In the genomic region with DNA sequence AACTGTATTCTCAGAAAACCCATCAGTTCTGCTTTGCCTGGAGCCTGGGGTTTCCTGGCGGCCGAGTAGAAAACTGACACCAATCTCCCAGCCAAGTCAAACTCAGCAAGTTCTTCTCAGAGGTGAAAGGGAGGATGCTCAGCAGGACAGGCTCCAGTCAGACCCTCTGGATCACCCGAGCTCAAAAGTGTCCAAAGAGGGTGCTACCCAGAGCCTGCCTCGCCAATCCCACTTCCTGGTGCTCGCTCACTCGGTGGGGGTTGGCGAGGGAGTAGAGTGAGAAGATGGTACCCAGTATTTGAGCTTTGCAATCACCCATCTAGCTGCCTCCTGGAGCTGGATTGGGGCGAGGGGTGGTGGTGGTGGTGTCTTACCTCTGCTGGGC, we compare ENCODE assay signal across 10 mouse cellular contexts. TPM values are rescaled to one million over a fixed set of nuclear protein-coding genes. Genes with fewer than 3 reads are reported as not detected.
DNase-seq lines count a peak whose midpoint lies in the region; ATAC-seq and TF ChIP-seq lines count a peak whose summit lies in the region.
"Had no signal": no experiment of that assay in that cellular context is flagged by ENCODE, and none has a peak within 500 bp of the region (broad histone marks: within the 10 kb centered on the region; RNA-seq: fewer than 3 reads in every experiment).

No protein-coding gene starts in this region.

- no peaks in the 10 kb centered on the region for H3K79me2 ChIP-seq in C2C12 (ENCODE audit: control insufficient read depth, insufficient read depth)

- no peaks in the 10 kb centered on the region for H3K9me3 ChIP-seq in embryonic facial prominence, embryonic 10.5 days
- H3K9me3 ChIP-seq in liver, embryonic 16.5 days (replicated peaks; ENCODE audit: control insufficient read depth, low read length) = no peaks in the 10 kb centered on the region
- H3K9me3 ChIP-seq in forebrain, embryonic 15.5 days = no peaks in the 10 kb centered on the region
- H3K9me3 ChIP-seq: midbrain, embryonic 15.5 days had no signal

- H3K9ac ChIP-seq in liver, embryonic 16.5 days (ENCODE audit: low read depth, low read length) = no peak overlapping the region
- H3K9ac ChIP-seq in forebrain, embryonic 15.5 days (replicated peaks) = no peak overlapping the region
- H3K9ac ChIP-seq: midbrain, embryonic 15.5 days had no signal

- WGBS in kidney, adult 2 months = 43% methylated on average over 8 of the region's 8 CpGs
- WGBS in embryonic facial prominence, embryonic 10.5 days = 34% methylated on average over 8 of the region's 8 CpGs
- WGBS in liver, embryonic 16.5 days (ENCODE audit: insufficient replicate concordance) = 12% methylated on average over 8 of the region's 8 CpGs
- 41% methylated on average over 8 of the region's 8 CpGs for WGBS in forebrain, embryonic 15.5 days

- H3K79me3 ChIP-seq in C2C12 (ENCODE audit: low read depth) = no peaks in the 10 kb centered on the region

- no peak for TF ChIP-seq POLR2A in kidney, adult 2 months (IDR thresholded peaks at IDR 0.05; ENCODE audit: low read depth, low read length)

- no peak for ATAC-seq in liver, embryonic 16.5 days (ENCODE audit: low read depth)
- ATAC-seq in cerebellum, adult (ENCODE audit: insufficient number of reproducible peaks, low FRiP score, low TSS enrichment) = no peak
- ATAC-seq in forebrain, embryonic 15.5 days (replicated peaks) = no peak
- ATAC-seq: midbrain, embryonic 15.5 days had no signal

- H3K36me3 ChIP-seq in kidney, adult 2 months (ENCODE audit: control insufficient read depth, insufficient read depth, low read length) = no peaks in the 10 kb centered on the region
- no peaks in the 10 kb centered on the region for H3K36me3 ChIP-seq in C2C12 (ENCODE audit: control insufficient read depth, insufficient read depth)
- no peaks in the 10 kb centered on the region for H3K36me3 ChIP-seq in embryonic facial prominence, embryonic 10.5 days (replicated peaks)
- no peaks in the 10 kb centered on the region for H3K36me3 ChIP-seq in liver, embryonic 16.5 days (ENCODE audit: control insufficient read depth, insufficient read depth)
- no peaks in the 10 kb centered on the region for H3K36me3 ChIP-seq in forebrain, embryonic 15.5 days
- H3K36me3 ChIP-seq: midbrain, embryonic 15.5 days had no signal

- no peak for DNase-seq in kidney, adult 2 months
- no peak for DNase-seq in kidney, adult 11 months
- DNase-seq in embryonic facial prominence, embryonic 10.5 days (ENCODE audit: low spot score) = no peak
- no peak for DNase-seq in natural killer cell, adult 2 months (ENCODE audit: low spot score in 2 of 2)
- DNase-seq: cerebellum, adult 8-10 months had no signal

- no peak overlapping the region for H3K4me2 ChIP-seq in liver, embryonic 16.5 days (ENCODE audit: low read depth, low read length)
- H3K4me2 ChIP-seq in forebrain, embryonic 15.5 days (replicated peaks) = no peak overlapping the region

- no peak overlapping the region for H3K27ac ChIP-seq in kidney, adult 2 months (ENCODE audit: insufficient read depth, low read depth, low read length)
- H3K27ac ChIP-seq in embryonic facial prominence, embryonic 10.5 days (replicated peaks) = no peak overlapping the region
- H3K27ac ChIP-seq in liver, embryonic 16.5 days (ENCODE audit: low read length) = no peak overlapping the region
- no peak overlapping the region for H3K27ac ChIP-seq in forebrain, embryonic 15.5 days (replicated peaks)
- H3K27ac ChIP-seq: midbrain, embryonic 15.5 days had no signal

- TF ChIP-seq CTCF in kidney, adult 2 months (conservative IDR thresholded peaks at IDR 0.05; ENCODE audit: insufficient read depth, insufficient read length, low read depth, low read length) = no peak
- TF ChIP-seq CTCF in C2C12 (IDR thresholded peaks at IDR 0.05; ENCODE audit: control insufficient read depth, insufficient read depth, insufficient read length) = no peak

- H3K27me3 ChIP-seq in kidney, adult 2 months (replicated peaks; ENCODE audit: control insufficient read depth, insufficient read depth, low read length) = no peaks in the 10 kb centered on the region
- no peaks in the 10 kb centered on the region for H3K27me3 ChIP-seq in C2C12 (ENCODE audit: control insufficient read depth, insufficient read depth, insufficient read length)
- peaks cover 64% of the 10 kb centered on the region for H3K27me3 ChIP-seq in embryonic facial prominence, embryonic 10.5 days (replicated peaks; ENCODE audit: low read depth, poor library complexity, severe bottlenecking)
- H3K27me3 ChIP-seq in liver, embryonic 16.5 days (ENCODE audit: control insufficient read depth, insufficient read depth, low read depth, low read length) = peaks cover 10% of the 10 kb centered on the region
- peaks cover 29% of the 10 kb centered on the region for H3K27me3 ChIP-seq in forebrain, embryonic 15.5 days

- peak overlapping the region; percentile 25 for H3ac ChIP-seq in C2C12 (ENCODE audit: control insufficient read depth, insufficient read length, low read depth)

- H3K4me3 ChIP-seq in kidney, adult 2 months (ENCODE audit: insufficient read depth, low read depth, low read length) = peak overlapping the region; percentile 50
- H3K4me3 ChIP-seq in C2C12 (ENCODE audit: insufficient read depth, poor library complexity, severe bottlenecking) = no peak overlapping the region
- H3K4me3 ChIP-seq in embryonic facial prominence, embryonic 10.5 days = peak overlapping the region; percentile 47; the same call in 1 of the 2 replicates
- H3K4me3 ChIP-seq in liver, embryonic 16.5 days (ENCODE audit: low read depth, low read length) = peak overlapping the region; percentile 46
- no peak overlapping the region for H3K4me3 ChIP-seq in forebrain, embryonic 15.5 days
- H3K4me3 ChIP-seq: midbrain, embryonic 15.5 days had no signal

- H3K4me1 ChIP-seq in kidney, adult 2 months (ENCODE audit: control insufficient read depth, insufficient read depth, low read length) = no peaks in the 10 kb centered on the region
- peaks cover 12% of the 10 kb centered on the region for H3K4me1 ChIP-seq in embryonic facial prominence, embryonic 10.5 days
- H3K4me1 ChIP-seq in liver, embryonic 16.5 days (ENCODE audit: control insufficient read depth, low read depth, low read length) = no peaks in the 10 kb centered on the region
- H3K4me1 ChIP-seq in forebrain, embryonic 15.5 days = peaks cover 6% of the 10 kb centered on the region; the same call in 1 of the 2 replicates

TF ChIP-seq in C2C12, 6 proteins besides CTCF, POLR2A, EP300 and RAD21:
- TF ChIP-seq MAX (IDR thresholded peaks at IDR 0.05) = no peak
- no peak for TF ChIP-seq MYOD1 (IDR thresholded peaks at IDR 0.05; ENCODE audit: control insufficient read depth, insufficient read length, low read depth)
- TF ChIP-seq FOSL1 (IDR thresholded peaks at IDR 0.05; ENCODE audit: insufficient read depth, low read length, poor library complexity, severe bottlenecking) = no peak

RNA-seq across cellular contexts. Expression of a gene that starts 1.3 kb away (rescaled TPM):
- 37.2 and 54.2 TPM in 2 replicates for polyA plus RNA-seq in kidney, adult 2 months (2012; rRNA removed)
- 103 TPM for polyA plus RNA-seq in C2C12 (2012; fragmentation: generic; extraction: Trizol)
- 9.1 and 9.5 TPM in 2 replicates for polyA plus RNA-seq in embryonic facial prominence, embryonic 10.5 days (2016; fragmentation: Nextera tagmentation; extraction: Ambion mirVana)
- 19.9 and 22.4 TPM in 2 replicates for polyA plus RNA-seq in liver, embryonic 16.5 days (2015; fragmentation: Nextera tagmentation; extraction: Ambion mirVana)
- polyA plus RNA-seq in forebrain, embryonic 15.5 days (2015; fragmentation: Nextera tagmentation; extraction: Ambion mirVana) = 13.4 and 14.7 TPM in 2 replicates

RNA-seq across cellular contexts. Expression of a gene that starts 10.3 kb away (rescaled TPM):
- polyA plus RNA-seq in kidney, adult 2 months (2012; rRNA removed) = 1.8 and 2.2 TPM in 2 replicates
- polyA plus RNA-seq in C2C12 (2012; fragmentation: generic; extraction: Trizol) = not detected
- polyA plus RNA-seq in embryonic facial prominence, embryonic 10.5 days (2016; fragmentation: Nextera tagmentation; extraction: Ambion mirVana) = 0.55 and 3.1 TPM in 2 replicates
- 0.15 and 0.65 TPM in 2 replicates for polyA plus RNA-seq in liver, embryonic 16.5 days (2015; fragmentation: Nextera tagmentation; extraction: Ambion mirVana)
- polyA plus RNA-seq in forebrain, embryonic 15.5 days (2015; fragmentation: Nextera tagmentation; extraction: Ambion mirVana) = 49.2 and 60.4 TPM in 2 replicates

RNA-seq across cellular contexts. Expression of a gene that starts 16.0 kb away (rescaled TPM):
- polyA plus RNA-seq in kidney, adult 2 months (2012; rRNA removed) = 107 and 119 TPM in 2 replicates
- 0.55 TPM for polyA plus RNA-seq in C2C12 (2012; fragmentation: generic; extraction: Trizol)
- 9.8 and 12.2 TPM in 2 replicates for polyA plus RNA-seq in embryonic facial prominence, embryonic 10.5 days (2016; fragmentation: Nextera tagmentation; extraction: Ambion mirVana)
- polyA plus RNA-seq in liver, embryonic 16.5 days (2015; fragmentation: Nextera tagmentation; extraction: Ambion mirVana) = 120 and 130 TPM in 2 replicates
- polyA plus RNA-seq in forebrain, embryonic 15.5 days (2015; fragmentation: Nextera tagmentation; extraction: Ambion mirVana) = 8.2 and 14.7 TPM in 2 replicates

RNA-seq across cellular contexts. Expression of a gene that starts 18.1 kb away (rescaled TPM):
- 0.99 and 2.2 TPM in 2 replicates for polyA plus RNA-seq in kidney, adult 2 months (2012; rRNA removed)
- polyA plus RNA-seq in C2C12 (2012; fragmentation: generic; extraction: Trizol) = 0.02 TPM
- polyA plus RNA-seq in embryonic facial prominence, embryonic 10.5 days (2016; fragmentation: Nextera tagmentation; extraction: Ambion mirVana) = 2.5 and 2.8 TPM in 2 replicates
- polyA plus RNA-seq in liver, embryonic 16.5 days (2015; fragmentation: Nextera tagmentation; extraction: Ambion mirVana) = 0.02 and 0.12 TPM in 2 replicates
- polyA plus RNA-seq in forebrain, embryonic 15.5 days (2015; fragmentation: Nextera tagmentation; extraction: Ambion mirVana) = 0.20 and 0.26 TPM in 2 replicates

RNA-seq across cellular contexts. Expression of a gene that starts 35.5 kb away (rescaled TPM):
- 4.8 and 5.1 TPM in 2 replicates for polyA plus RNA-seq in kidney, adult 2 months (2012; rRNA removed)
- polyA plus RNA-seq in C2C12 (2012; fragmentation: generic; extraction: Trizol) = 0.04 TPM
- polyA plus RNA-seq in embryonic facial prominence, embryonic 10.5 days (2016; fragmentation: Nextera tagmentation; extraction: Ambion mirVana) = 7.5 and 8.8 TPM in 2 replicates
- polyA plus RNA-seq in liver, embryonic 16.5 days (2015; fragmentation: Nextera tagmentation; extraction: Ambion mirVana) = 0.51 and 1.1 TPM in 2 replicates
- not detected in 2 replicates for polyA plus RNA-seq in forebrain, embryonic 15.5 days (2015; fragmentation: Nextera tagmentation; extraction: Ambion mirVana)
- polyA plus RNA-seq: midbrain, embryonic 15.5 days had no signal

Comparison
In these comparisons a context has a peak if more than half of its experiments do, and no peak if none do; other contexts are left out.
1. H3K4me3 ChIP-seq: peak in kidney, adult 2 months (single experiment), embryonic facial prominence, embryonic 10.5 days (single experiment) and liver, embryonic 16.5 days (single experiment); none in C2C12 (single experiment) and forebrain, embryonic 15.5 days (single experiment).
2. RNA of a gene that starts 10.3 kb away (polyA plus RNA-seq): 49.2 to 60.4 TPM in forebrain, embryonic 15.5 days; 0.55 to 3.1 TPM in embryonic facial prominence, embryonic 10.5 days, 1.8 to 2.2 TPM in kidney, adult 2 months, 0.15 to 0.65 TPM in liver, embryonic 16.5 days and not detected in C2C12 (single experiment); every median in the first group is over 10 times any median in the second.